Mouse (Mus musculus) heart, adult 8-10 months (tissue): ENCODE measurements at regions not wholly inside any gene's neighbourhood (a gene's known extent, or its start where the extent isn't known, plus 50 kb on each side); places are given as distances from the start of the nearest gene placed in this dataset.

Experiments used
- DNase-seq: peaks from one replicate; pipeline ENCODE4 v3.0.0; 2022; ENCODE audit warnings: low spot score

GRCm38 (mm10) chr3:66430187-66430586, 133.6 kb upstream of the Veph1 start:
- DNase-seq, result no peak

- DNase-seq, result no peak
Observed at GRCm38 (mm10) chr3:66422445-66423037, 125.9 kb upstream of the Veph1 start.

- peak; percentile 6 for DNase-seq
Observed at GRCm38 (mm10) chr3:66410706-66411277, 114.2 kb upstream of the Veph1 start.

GRCm38 (mm10) chr3:66408791-66409190, 112.2 kb upstream of the Veph1 start:
- DNase-seq, result no peak

- no peak for DNase-seq
Observed at GRCm38 (mm10) chr3:66405645-66406044, 109.0 kb upstream of the Veph1 start.

GRCm38 (mm10) chr3:66403707-66404106, 107.1 kb upstream of the Veph1 start:
- DNase-seq, result no peak

GRCm38 (mm10) chr3:66400791-66401568, 104.3 kb upstream of the Veph1 start:
- no peak for DNase-seq

GRCm38 (mm10) chr3:66398214-66399150, 101.8 kb upstream of the Veph1 start:
- DNase-seq, result no peak

- DNase-seq, result no peak
Observed at GRCm38 (mm10) chr3:66375088-66375910, 78.7 kb upstream of the Veph1 start.

- no peak for DNase-seq
Observed at GRCm38 (mm10) chr3:66374603-66375002, 78.0 kb upstream of the Veph1 start.

GRCm38 (mm10) chr3:66373807-66374575, 77.4 kb upstream of the Veph1 start:
- no peak for DNase-seq
